Mouse (Mus musculus): Measurements from ENCODE around the gene Slc41a2. TPM values are rescaled to one million over a fixed set of nuclear protein-coding genes. Genes with fewer than 3 reads are reported as not detected.
A peak's percentile ranks its signal among the peaks of the same experiment; 100 is the strongest.

The Slc41a2 gene
- polyA plus RNA-seq, 1 experiment from 2014 or later: 19.3 TPM

DNA sequence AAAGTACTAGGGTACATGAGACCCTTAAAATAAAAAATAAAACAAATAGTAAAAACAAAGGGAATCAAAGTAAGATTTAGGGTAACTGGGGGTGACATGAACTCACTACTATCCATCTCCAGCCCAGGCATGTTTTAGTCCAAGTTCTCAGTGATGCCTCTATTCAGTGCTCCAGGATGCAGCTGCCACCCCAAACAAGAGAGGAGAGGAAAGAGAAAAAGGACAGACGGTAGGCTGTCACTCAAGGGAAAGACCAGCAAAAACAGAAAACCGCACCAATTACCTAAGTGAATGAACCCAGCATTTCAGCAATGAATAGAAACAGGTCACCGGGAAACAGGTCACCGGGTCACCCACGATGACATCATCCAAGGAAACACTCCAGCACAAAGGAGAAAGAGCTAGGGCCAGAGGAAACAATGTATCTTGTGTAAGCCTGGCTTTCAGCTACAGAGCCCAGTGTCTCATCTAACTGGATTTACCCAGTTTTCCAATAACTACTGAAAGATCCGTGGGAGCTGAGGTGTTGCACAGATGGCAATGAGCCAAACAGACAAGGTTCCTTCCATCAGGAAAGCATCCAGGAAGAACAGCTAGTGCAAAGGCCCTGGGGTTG, 126.6 kb downstream of the Slc41a2 start:
- WGBS (ENCODE audit: missing documents): 72% methylated on average over 6 of the region's 6 CpGs
- no peak overlapping the region for H3K27ac ChIP-seq
- no peak overlapping the region for H3K4me3 ChIP-seq (ENCODE audit: inconsistent target)
- no peaks in the 10 kb centered on the region for H3K79me2 ChIP-seq (ENCODE audit: inconsistent target)
- no peaks in the 10 kb centered on the region for H3K36me3 ChIP-seq (ENCODE audit: inconsistent target)

DNA sequence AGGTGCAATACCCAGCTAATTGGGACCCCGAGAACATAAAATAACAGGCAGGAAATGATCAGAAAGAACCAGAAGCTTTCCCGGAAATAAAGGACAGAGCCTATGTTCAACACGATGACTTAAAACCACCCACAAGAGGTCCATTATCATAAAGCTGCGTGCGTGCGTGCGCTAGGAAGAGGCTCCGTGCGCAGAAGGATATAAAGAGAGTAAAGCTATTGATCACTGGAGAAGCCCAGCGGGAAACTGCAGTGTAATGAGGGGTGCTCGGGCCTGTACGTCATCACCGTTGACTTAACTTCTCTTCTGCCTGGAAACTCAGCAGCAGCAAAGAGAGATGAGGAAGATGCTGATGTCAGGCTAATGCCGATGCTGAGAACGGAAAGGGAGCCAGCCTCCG, 127.6 kb downstream of the Slc41a2 start:
- WGBS (ENCODE audit: missing documents): 96% methylated on average over 16 of the region's 16 CpGs
- H3K79me2 ChIP-seq (ENCODE audit: inconsistent target): no peaks in the 10 kb centered on the region

DNA sequence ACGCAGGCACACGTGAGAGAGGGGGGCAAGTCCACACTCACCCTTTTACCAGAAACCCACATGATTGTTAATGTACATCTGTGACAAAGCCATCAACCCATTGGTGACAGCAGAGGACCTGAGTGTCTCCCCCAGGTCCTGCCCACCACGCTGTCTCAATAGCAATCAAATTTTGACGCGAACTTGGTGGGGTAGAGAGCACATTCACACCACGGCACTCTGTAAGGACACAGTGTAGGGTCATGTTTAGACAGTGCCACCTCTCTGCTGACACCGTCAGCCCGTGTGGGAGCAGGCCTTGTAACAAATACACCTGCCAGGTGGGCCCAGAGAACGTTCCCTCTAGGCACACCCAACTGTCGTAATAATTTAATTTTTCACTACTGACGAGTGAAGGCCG, 128.3 kb downstream of the Slc41a2 start:
- Histone ChIP-seq H3K4me3 (ENCODE audit: inconsistent target) (no peak overlapping the region), H3K27ac (no peak overlapping the region), H3K36me3 (ENCODE audit: inconsistent target) (no peaks in the 10 kb centered on the region), H3K79me2 (ENCODE audit: inconsistent target) (no peaks in the 10 kb centered on the region)
- 96% methylated on average over 12 of the region's 12 CpGs for WGBS (ENCODE audit: missing documents)

More for the DNA sequence above, 127.6 kb downstream of the Slc41a2 start:
- Histone ChIP-seq H3K36me3 (ENCODE audit: inconsistent target) (no peaks in the 10 kb centered on the region), H3K27ac (no peak overlapping the region), H3K4me3 (ENCODE audit: inconsistent target) (no peak overlapping the region)

DNA sequence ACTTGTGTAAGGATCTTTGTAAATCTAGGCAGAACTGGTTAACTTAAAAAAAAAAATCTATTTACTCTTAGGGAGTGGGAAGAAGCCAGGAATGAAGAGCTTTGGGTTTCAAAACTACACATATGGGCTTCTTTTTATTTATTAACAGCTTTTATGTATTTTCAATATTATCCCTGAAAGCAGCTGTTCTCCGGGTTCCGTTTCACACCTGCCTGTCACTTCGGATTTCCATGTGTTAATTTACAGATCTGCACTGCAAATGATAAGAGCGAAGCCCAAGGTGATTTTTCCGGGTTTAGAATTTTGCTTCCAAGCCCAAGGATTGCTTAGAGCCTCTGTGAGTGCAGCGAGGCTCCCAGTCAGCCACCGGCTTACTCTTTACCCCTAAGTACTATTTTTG, 129.2 kb downstream of the Slc41a2 start:
- no peak overlapping the region for H3K27ac ChIP-seq
- no peaks in the 10 kb centered on the region for H3K36me3 ChIP-seq (ENCODE audit: inconsistent target)
- H3K79me2 ChIP-seq (ENCODE audit: inconsistent target): no peaks in the 10 kb centered on the region
- H3K4me3 ChIP-seq (ENCODE audit: inconsistent target): no peak overlapping the region
- 92% methylated on average over 7 of the region's 7 CpGs for WGBS (ENCODE audit: missing documents)

DNA sequence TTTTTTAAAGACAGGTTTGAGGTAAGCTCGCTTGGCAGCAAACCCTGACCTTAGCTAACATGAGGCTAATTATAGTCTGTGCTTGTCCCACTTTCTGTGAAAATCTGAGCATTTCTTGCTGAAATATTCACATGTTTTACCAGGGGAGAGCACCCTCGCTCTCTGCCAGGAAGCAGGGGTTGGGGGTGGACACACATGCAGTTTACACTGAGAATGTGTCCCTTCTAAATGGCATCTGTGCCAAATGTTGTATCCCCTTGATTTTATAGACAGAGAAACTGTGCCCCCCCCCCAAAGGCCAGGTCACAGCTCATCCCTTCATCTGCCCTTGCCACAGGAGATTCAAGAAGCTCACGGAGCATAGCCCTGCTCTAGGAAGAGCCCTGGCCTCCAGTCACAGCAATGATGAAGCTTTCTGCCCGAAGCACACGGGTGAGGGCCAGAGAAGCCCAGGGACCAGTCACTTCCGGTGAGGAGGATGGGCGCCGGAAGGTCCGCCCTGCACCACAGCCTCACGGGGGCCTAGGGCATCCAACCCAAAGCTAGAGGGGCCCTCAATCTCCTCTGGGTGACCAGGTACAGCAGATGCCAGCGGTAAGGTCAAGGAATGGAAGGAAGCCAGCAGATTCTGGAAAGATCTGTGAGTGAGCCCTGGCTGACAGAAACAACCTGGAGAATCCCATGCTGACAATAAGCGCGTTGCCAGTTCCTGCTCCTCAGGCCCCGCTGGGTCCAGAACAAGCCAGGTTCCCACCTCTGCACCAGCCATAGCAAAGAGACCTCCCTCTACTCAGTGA, 134.6 kb downstream of the Slc41a2 start:
- no peak overlapping the region for H3K27ac ChIP-seq
- 88% methylated on average over 14 of the region's 14 CpGs for WGBS (ENCODE audit: missing documents)
- no peak overlapping the region for H3K4me3 ChIP-seq (ENCODE audit: inconsistent target)
- H3K36me3 ChIP-seq (ENCODE audit: inconsistent target): no peaks in the 10 kb centered on the region
- H3K79me2 ChIP-seq (ENCODE audit: inconsistent target): no peaks in the 10 kb centered on the region

DNA sequence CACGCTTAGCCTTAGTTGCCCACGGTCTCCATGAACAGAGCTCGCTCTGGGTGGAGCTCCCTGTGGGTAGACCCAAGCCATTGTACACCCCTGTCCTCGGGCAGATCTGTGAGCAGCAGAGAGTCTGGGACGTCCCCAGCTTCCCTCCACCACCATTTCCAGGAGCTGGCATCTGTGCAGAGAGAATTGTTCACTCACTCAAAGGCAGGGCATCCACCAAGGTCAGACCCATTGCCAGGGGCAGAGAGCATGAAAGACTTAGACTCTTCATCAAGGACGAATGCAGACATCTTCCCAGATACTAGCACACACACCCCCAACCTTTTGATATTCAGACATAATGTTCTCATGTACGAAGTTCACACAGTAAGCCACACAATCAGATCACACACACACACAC, 136.2 kb downstream of the Slc41a2 start:
- no peak overlapping the region for H3K27ac ChIP-seq
- whole genome bisulfite sequencing (ENCODE audit: missing documents): 95% methylated on average over 6 of the region's 7 CpGs
- H3K79me2 ChIP-seq (ENCODE audit: inconsistent target): no peaks in the 10 kb centered on the region
- H3K4me3 ChIP-seq (ENCODE audit: inconsistent target): no peak overlapping the region
- H3K36me3 ChIP-seq (ENCODE audit: inconsistent target): no peaks in the 10 kb centered on the region

DNA sequence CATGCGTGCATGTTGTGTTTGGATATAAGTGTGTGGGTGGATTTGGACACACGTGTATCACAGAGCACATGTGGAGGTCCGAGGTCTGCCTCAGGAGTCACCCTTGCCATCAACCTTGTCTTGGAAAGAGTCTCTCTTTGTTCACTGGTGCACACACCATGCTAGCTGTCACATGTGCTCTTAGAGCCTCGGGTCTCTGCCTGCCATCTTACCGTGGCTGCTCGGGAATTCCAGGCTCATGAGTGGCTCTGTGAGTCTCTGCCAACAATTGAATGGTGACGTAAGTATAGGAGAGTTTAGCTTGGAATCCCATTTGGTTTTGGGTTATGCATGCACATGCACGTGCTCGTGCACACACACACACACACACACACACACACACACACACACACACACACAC, 138.4 kb downstream of the Slc41a2 start:
- no peak overlapping the region for H3K4me3 ChIP-seq (ENCODE audit: inconsistent target)
- no peak overlapping the region for H3K27ac ChIP-seq
- WGBS (ENCODE audit: missing documents): 93% methylated on average over 9 of the region's 9 CpGs
- H3K36me3 ChIP-seq (ENCODE audit: inconsistent target): no peaks in the 10 kb centered on the region
- H3K79me2 ChIP-seq (ENCODE audit: inconsistent target): no peaks in the 10 kb centered on the region

DNA sequence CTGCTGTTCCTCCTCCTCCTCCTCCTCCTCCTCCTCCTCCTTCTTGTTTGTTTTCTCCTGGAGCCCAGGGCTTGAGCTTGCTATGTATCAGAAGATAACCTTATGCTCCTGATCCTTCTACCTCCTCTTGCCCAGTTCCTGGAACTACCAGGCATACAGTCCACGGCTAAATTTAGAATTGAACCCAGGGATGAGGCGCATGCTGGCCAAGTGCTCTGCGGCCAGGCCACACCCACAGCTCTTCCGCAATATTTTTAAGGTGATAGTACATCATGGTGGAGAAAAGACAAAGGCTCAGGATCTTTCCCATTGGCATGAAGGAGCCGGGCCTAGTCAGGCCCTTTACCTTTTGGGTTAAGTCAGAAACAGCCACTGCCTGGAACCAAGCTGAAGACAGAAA, 139.0 kb downstream of the Slc41a2 start:
- Histone ChIP-seq H3K36me3 (ENCODE audit: inconsistent target) (no peaks in the 10 kb centered on the region), H3K27ac (no peak overlapping the region), H3K79me2 (ENCODE audit: inconsistent target) (no peaks in the 10 kb centered on the region), H3K4me3 (ENCODE audit: inconsistent target) (no peak overlapping the region)
- WGBS (ENCODE audit: missing documents): 60% methylated on average over 5 of the region's 5 CpGs

DNA sequence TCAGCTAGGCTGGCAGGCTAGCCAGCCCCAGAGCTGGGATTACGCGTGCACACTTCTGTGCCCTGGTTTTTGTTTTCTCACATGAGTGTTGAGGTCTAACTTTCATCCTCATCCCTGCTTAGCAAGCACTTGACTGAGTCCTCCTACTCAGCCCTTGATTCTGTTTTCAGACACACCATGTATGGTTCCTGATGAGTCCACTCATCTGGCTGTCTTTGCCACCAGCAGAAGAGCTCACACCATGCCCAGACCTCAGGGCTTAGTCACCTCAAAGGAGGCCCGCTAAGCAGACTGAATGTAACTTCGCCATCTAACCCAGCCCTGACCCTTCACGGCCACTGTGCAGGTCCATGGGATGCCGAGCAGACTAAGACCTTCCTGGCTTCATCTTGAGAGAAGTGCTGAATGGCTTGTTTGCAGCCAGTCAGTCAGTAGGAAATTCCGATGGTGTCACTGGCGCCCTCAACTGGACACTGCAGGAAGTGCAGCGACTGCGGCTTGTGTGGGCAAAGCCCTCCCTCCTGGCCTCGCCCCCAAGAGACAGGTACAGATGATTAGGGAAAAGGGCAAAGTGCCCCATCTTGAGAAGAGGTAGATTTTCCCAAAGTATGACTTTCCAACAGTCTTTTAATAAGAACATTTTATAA, 139.9 kb downstream of the Slc41a2 start:
- peak overlapping the region; percentile 15; the same call in 1 of the 2 replicates for H3K27ac ChIP-seq
- H3K4me3 ChIP-seq (ENCODE audit: inconsistent target): no peak overlapping the region
- H3K79me2 ChIP-seq (ENCODE audit: inconsistent target): no peaks in the 10 kb centered on the region
- no peaks in the 10 kb centered on the region for H3K36me3 ChIP-seq (ENCODE audit: inconsistent target)
- WGBS (ENCODE audit: missing documents): 46% methylated on average over 11 of the region's 11 CpGs

DNA sequence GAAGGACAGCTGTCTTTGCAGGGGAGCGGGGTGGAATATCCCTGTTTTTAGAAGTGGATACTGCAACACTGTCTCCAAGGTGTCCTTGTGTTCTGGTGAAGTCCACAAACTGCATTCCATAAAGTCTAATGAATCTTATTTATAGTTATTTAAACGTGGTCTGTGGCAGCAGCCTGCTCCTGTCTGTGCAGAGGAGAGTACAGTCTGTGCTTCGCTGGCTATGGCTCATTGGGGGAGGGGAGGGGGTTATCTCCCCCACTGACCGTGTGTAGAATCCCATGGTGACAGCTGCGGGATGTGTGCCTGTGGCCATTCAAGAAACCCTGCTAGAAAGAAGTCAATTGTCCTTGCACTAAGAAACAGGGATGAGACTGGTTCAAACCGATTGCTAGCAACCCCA, 145.7 kb downstream of the Slc41a2 start:
- Histone ChIP-seq H3K27ac (no peak overlapping the region), H3K36me3 (ENCODE audit: inconsistent target) (no peaks in the 10 kb centered on the region), H3K4me3 (ENCODE audit: inconsistent target) (no peak overlapping the region), H3K79me2 (ENCODE audit: inconsistent target) (no peaks in the 10 kb centered on the region)
- WGBS (ENCODE audit: missing documents): 90% methylated on average over 6 of the region's 6 CpGs

DNA sequence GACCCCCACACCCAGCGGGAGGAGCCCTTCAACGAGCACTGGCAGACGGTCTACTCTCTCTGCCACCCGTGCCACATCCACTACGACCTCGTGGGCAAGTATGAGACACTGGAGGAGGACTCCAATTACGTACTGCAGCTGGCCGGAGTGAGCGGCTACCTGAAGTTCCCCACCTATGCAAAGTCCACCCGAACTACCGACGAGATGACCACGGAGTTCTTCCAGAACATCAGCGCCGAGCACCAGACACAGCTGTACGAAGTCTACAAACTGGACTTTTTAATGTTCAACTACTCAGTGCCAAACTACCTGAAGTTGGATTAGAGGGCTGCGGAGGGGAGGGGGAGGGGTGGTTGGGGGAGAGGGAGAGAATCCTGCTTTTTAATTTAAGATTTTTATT, 146.2 kb downstream of the Slc41a2 start:
- H3K79me2 ChIP-seq (ENCODE audit: inconsistent target): no peaks in the 10 kb centered on the region
- 94% methylated on average over 14 of the region's 17 CpGs for WGBS (ENCODE audit: missing documents)
- H3K4me3 ChIP-seq (ENCODE audit: inconsistent target): no peak overlapping the region
- no peak overlapping the region for H3K27ac ChIP-seq
- H3K36me3 ChIP-seq (ENCODE audit: inconsistent target): no peaks in the 10 kb centered on the region

DNA sequence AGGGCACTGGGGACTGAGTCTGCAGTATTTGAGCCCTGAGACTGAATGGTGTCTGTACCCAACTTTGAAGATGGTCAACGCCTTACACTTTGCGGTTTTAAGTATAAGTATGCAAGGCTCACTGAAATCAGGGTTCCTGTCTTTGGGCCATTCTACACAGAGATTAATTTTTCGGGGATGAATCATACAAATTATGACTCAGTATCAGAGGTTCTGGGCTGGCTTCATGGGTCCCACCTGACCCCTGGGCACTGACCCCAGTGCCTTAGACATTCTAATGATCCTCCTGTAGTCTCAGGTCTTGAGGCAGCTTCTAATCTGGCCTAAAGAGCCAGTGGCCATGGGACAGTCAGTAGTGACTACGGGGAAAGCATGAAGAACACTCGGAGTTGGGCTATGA, 148.6 kb downstream of the Slc41a2 start:
- Histone ChIP-seq H3K27ac (no peak overlapping the region), H3K4me3 (ENCODE audit: inconsistent target) (no peak overlapping the region), H3K36me3 (ENCODE audit: inconsistent target) (no peaks in the 10 kb centered on the region), H3K79me2 (ENCODE audit: inconsistent target) (no peaks in the 10 kb centered on the region)
- WGBS (ENCODE audit: missing documents): 91% methylated on average over 5 of the region's 5 CpGs

DNA sequence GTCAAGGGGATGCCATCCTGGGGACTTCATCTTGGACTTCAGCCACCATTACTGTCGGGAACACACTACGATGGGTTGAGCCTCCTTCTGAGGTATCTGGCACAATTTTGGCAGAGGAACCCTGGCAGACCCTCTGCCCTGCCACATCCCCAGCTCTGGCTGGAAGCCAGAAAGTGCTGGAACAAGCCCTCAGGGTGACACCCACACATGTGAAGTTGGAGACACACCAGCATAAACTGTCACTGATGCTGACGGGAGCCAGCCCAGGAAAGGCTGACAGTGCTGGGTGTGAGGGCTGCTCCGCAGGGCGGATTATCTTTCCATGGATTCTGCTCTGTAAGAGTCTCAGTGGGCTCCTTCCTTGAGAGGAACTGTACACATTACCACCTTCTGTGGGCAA, 150.7 kb downstream of the Slc41a2 start:
- no peaks in the 10 kb centered on the region for H3K79me2 ChIP-seq (ENCODE audit: inconsistent target)
- H3K27ac ChIP-seq: no peak overlapping the region
- H3K36me3 ChIP-seq (ENCODE audit: inconsistent target): no peaks in the 10 kb centered on the region
- 82% methylated on average over 5 of the region's 5 CpGs for WGBS (ENCODE audit: missing documents)
- no peak overlapping the region for H3K4me3 ChIP-seq (ENCODE audit: inconsistent target)

DNA sequence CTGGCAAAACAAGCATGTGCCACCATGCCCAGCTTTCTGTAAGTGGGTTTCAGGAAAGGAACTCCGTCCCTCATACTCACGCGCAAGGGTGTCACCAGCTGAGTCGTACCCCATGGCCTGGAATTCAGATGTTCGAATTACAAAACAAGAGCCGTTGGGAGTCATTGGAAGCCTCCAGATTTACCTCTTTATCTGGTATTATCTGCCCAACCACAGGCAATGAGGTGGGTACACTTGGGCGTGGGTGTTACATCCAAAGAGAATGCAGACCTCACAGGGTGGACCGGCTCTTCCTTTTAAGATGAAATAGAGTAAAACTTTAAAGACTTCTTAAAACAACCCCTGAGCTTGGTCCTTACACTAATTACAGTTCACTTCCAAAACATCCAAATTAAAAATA, 151.5 kb downstream of the Slc41a2 start:
- no peaks in the 10 kb centered on the region for H3K36me3 ChIP-seq (ENCODE audit: inconsistent target)
- H3K4me3 ChIP-seq (ENCODE audit: inconsistent target): no peak overlapping the region
- WGBS (ENCODE audit: missing documents): 94% methylated on average over 8 of the region's 8 CpGs
- H3K27ac ChIP-seq: no peak overlapping the region
- no peaks in the 10 kb centered on the region for H3K79me2 ChIP-seq (ENCODE audit: inconsistent target)

DNA sequence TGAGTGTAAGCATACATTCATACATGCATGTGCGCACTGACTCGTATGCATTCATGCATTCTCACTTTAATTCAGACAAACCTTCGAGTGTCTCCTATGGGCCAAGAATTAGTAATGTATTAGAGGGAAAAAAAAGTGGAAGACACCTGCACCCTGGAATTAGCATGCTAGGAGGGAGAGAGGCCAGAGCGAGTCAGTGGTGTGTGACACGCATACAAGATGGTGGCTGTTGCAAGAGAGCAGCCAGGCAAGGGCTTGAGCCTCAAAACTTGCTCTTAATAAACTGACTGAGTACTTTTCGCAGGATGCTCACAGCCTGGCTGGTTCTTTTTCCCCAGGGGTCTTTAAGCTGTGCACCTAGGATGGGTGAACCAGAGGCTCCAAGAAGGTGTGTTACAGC, 152.6 kb downstream of the Slc41a2 start:
- 95% methylated on average over 6 of the region's 6 CpGs for WGBS (ENCODE audit: missing documents)
- Histone ChIP-seq H3K79me2 (ENCODE audit: inconsistent target) (no peaks in the 10 kb centered on the region), H3K36me3 (ENCODE audit: inconsistent target) (no peaks in the 10 kb centered on the region), H3K4me3 (ENCODE audit: inconsistent target) (no peak overlapping the region), H3K27ac (peak overlapping the region; percentile 93)
